Mouse (Mus musculus): Measurements from ENCODE around the gene Dph1.

The Dph1 gene

GRCm38 (mm10) chr11:75131300-75131699 lies 59.7 kb downstream of the Dph1 start:
- DNase-seq, result no peak

- DNase-seq, result no peak
These were observed 61.6 kb downstream of the Dph1 start for GRCm38 (mm10) chr11:75129481-75129880.
